Mouse (Mus musculus): Measurements from ENCODE around the gene Fzd5.

GRCm38 (mm10) chr1:64734771-64735750, 2.5 kb downstream of the Fzd5 start:
- TF ChIP-seq POLR2A (IDR thresholded peaks at IDR 0.05; ENCODE audit: insufficient read length, low read depth) (no peak), CEBPB (IDR thresholded peaks at IDR 0.05; ENCODE audit: insufficient read depth, poor library complexity, severe bottlenecking) (no peak), USF1 (IDR thresholded peaks at IDR 0.05; ENCODE audit: low read depth) (no peak), TCF12 (IDR thresholded peaks at IDR 0.05; ENCODE audit: insufficient read depth, poor library complexity, severe bottlenecking) (no peak), MAX (IDR thresholded peaks at IDR 0.05; ENCODE audit: low read depth) (no peak), E2F4 (IDR thresholded peaks at IDR 0.05; ENCODE audit: insufficient read depth) (no peak), REST (IDR thresholded peaks at IDR 0.05; ENCODE audit: insufficient read depth, insufficient read length) (no peak)

Data from myocyte (in vitro differentiated cells).